Mouse (Mus musculus): Measurements from ENCODE around the gene Crct1. TPM values are rescaled to one million over a fixed set of nuclear protein-coding genes. Genes with fewer than 3 reads are reported as not detected.

Gene Crct1
- not detected in 2 replicates for total RNA-seq (2021)
- long read RNA-seq, experiment 1, result 0 reads
- long read RNA-seq, experiment 2, result 0 reads

DNA sequence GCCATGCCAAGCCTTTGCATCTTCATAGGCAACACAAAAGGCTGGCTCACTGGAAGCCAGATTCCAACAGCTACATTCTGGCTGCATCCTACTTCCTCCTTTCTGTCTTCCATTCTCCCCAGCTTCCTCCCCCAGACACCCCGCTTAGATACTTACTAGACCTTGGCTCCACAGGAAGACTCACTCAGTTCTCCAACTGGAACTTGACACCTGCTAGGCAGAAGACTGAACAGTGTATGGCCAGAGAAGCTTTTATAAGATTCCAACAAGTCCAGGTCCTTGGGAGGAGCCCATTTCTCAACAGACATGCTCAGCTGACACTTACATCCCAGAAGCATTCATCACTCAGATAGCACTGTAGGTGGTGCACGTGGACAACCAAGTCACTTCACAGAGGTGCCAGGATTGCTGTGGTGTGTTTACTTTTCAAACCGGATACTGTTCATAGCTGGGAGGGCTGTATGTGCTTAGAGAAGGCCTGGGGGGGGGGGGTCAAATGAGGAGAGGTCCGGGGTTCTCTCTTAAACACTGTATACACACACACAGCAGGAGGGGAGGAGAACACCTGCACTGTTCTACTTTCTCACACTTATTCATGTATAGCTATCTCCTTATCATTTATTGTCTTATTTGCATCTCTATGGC, at the start of gene Crct1:
Gene Crct1 (minus strand): TSS at position 228 of the 645 bp plus-strand sequence.
- DNase-seq, result no peak

DNA sequence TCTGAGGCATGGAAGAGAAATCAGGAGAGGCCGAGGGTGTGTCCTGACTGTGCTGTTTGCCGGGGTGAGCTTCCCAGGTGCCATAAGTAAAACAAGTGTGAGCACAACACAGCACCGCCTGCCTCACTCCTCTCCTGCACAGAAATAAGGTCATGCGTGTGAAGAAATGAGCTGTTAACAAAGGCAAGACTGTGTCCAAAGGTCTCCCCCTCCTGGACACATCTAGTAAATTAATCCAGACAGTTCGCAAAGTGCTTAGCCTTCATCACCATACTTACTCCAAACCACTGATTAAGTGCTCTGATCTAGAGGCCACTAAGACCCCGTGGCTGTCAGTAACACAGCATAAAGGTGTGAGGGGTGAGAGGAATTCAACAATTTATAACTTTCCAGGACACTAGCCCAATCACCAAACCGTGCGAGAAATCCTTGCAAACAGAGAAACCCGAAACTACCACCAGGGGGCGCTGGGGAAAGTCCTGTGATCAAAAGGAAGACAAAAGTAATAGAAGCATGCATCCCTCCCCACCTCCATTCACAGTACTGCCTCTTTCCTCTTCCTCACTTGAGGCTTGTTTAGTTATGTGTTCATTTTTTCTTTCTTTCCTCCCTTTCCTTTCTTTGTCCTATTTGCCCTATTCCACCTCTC, 37.5 kb upstream of the Crct1 start:
- peak; percentile 41 for DNase-seq

DNA sequence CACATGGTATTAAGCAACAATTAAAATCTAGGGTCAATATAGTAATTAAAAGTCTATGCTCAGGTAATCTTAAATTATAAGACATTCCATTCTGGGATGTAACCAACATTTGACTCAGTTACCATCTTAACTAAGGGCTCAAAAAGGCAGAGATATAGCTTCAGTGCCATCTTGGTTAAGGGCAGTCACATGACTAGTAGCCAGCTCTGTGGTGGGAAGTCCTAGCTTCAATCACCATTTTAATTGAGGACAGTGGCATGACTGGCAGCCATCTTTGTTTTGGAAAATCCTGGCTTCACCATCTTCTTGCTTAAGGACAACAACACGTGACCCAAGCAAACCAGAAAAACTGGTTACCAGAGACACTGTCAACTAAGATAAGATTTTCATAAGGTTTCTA, 34.7 kb upstream of the Crct1 start:
- no peak for DNase-seq

DNA sequence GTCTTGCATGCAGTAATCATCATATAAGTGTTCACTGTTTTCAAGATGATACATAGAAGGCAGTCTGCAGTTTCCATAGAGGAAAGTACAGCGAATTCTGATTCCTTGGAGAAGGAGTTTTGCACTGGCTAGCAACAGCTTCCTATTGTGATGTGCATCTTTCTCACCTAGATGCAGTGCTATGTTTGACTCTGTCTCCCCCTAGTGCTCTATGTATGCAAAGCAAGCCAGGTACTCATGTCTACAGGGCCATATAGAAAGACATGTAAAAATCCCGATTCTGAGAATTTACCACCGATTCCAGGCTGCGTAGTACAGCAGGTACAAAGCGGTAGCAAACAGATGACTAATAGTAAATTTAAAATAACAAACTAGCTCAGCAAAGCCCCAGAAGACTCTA, 16.0 kb upstream of the Crct1 start:
- no peak for DNase-seq

DNA sequence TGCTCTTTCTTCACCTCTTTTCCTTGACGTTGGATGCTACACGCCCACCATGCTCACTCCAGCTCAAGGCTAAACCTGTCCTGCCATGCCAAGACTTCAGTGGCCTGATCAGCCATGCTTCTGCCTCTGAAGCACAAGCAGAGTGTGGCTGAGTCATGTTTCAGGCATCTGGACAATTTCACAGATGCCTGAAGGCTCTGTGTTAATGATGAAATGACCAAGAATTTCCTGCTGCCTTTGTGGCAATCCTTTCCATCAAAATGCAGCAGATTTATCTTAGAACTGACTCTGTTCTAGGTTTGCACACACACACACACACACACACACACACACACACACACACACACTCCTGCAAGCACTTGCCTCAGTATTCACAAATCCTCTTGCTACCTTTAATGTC, 10.0 kb upstream of the Crct1 start:
- DNase-seq, result no peak

DNA sequence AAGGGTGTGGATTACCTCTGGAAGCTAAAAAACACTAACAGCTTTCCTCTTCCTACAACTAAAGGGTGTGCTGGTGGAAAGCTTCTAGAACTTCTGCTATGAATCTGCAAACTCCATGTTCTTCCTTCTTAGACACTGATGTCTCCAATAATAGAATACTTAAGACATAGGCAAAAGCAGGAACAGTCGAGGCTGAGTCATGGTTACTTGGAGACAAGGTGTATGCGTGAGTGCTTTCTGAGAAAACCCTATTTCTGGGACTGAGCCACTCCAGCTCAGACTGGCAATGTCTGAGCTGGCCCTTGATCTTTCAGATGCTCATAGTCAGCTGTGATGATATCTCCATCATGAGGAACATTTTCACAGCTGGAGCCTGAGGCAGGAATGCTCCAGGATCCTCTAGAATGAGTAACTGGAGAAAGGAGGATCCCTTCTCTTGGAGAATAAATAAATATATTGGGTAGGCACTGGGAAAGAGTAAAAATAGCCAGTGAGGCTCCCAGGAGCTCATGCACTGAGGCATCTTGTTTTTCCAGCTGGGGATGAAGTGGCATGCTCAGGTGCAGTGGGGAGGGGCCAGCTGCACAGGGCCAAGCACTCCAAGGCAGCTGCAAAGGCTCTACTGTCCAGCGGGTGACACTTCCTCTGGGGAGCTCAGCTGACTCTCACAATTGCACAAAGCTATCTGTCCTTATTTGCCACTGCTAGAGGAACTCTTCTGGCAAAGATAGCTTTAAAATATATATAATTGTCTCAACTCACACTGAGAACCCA, 8.1 kb upstream of the Crct1 start:
- no peak for DNase-seq

DNA sequence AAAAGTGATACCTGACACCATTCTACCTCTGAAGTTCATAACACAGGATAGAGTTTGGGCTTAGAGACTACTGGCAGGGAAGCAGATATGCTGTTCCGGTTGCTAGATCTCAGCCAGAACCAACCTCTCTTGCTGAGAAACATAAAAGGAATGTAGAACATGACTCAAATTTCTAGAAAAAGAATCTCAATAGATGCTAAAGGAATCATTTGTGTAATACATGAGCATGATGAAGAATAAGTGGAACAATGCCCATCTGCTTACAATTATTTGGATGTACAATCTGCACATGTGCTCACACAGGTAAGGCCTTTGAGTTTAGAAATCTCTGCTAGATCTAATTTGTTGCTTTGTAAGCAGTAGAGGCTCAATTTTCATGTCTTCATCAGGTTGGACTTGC, 5.7 kb upstream of the Crct1 start:
- no peak for DNase-seq

DNA sequence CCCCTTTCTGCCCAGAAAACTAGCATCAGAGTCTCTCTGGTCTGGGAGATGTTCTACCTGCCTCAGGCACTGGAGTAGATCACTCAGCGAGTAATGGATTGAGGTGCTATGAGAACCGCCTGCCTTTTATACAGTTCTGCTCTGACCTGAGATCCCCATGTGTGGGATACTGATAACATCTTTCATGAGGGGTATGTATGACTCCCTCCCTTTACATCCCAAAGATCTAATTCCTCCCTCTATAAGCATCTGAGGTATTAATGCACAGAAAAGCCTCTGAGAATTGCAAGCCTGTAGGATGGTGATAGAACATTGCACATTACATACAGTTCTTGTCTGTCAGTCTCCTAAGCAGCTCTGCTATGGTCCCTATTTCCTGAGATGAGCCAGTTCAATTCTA, 3.5 kb upstream of the Crct1 start, which contains the start of gene Lce1m:
Gene Lce1m (minus strand): TSS at position 101 of the 400 bp plus-strand sequence.
- no peak for DNase-seq

DNA sequence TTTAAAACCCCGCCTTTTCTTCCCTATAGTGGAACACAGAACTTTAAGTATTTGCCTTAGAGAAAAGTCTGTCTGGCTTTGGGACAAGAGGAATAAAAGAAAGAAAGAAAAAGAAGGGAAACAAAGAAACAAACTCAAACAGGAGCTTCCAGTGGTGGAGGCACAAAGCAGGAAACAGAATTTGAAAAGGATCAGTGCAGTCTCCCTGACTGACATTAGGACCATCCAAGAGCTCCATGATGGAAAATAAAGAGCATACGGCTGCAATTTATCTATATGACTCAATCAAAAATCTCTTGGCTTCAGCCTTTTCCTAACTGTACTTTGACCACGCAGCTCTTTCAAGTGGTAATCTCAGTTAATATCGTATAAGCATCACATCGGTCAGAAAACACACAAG, 616 bp downstream of the Crct1 start:
- DNase-seq, result no peak

DNA sequence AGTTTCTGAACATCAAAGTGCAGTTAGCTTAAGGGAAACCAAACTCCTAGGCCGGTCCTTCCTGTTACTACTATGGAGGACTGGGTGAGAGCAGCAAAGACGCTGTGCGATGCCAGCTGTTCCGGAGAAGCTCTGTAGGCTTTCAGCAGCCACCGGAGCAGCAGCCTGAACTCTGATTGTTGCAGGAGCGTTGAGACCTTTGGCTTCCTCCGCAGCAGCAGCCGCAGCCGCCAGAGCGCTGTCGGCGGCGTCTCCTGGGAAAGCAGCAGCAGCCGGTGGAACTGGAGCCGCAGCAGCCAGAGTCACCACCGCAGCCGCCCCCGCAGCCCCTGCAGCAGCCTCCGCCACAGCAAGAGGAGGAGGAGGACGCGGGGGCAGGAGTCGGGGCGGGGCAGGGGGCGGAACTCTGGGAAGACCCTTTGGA, 1.1 kb downstream of the Crct1 start:
- DNase-seq, result peak; percentile 45

DNA sequence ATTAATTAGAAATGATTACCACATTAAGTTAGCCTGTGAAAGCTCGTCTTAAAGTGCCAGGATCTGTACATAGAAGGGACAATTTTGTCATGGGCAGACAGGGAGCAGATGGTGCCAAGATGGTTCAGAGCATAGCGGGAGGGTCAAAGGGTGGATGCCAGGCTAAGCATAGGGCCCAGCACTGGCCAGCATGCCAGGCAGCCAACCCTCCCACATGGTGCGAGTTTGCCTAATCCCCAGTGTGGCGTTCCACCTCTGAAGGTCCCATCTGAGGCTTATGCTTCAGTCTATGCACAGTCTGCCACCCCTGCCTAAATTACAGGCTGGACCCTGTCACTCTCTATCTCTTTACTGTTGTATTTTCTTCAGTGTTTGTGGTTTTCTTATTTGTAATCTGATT, 12.6 kb downstream of the Crct1 start:
- no peak for DNase-seq

DNA sequence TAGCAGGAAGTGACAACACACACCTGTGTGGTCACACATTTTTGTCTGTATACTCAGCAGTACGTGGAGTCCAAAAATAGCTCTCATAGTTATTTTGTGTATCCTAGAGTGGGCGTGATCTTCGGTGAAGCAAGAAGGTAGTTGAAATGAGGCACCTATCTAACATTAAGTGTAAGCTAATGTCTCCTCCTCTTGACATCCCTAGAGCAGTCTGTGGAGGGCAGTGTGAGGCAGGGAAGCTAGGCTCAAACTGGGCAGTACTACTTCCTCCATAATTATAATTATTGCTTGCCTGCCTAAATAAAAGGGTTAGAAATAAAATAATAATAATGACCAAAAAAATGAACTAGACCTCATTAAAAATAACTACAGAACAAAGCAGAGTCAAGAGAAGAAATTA, 14.9 kb downstream of the Crct1 start:
- no peak for DNase-seq

DNA sequence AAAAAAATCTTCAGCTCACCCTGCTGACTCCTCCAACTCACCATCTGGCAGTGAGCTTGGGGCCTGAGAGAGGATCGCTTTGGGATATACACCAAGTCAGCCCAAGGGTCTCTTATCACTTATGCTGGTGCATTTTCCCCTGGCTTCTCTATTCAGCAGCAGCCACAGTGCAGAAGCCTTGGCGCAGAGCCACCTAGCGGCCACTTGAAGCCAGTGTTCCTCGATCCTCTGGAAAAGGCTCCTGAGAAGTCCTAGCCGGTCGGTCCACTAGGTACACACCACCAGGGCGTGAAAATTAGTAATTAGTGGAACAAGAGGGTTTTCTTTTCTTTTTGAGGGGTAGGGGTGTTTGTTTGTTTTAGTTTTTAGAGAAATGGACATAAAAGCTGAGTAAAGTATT, 16.8 kb downstream of the Crct1 start:
- peak; percentile 75 for DNase-seq

DNA sequence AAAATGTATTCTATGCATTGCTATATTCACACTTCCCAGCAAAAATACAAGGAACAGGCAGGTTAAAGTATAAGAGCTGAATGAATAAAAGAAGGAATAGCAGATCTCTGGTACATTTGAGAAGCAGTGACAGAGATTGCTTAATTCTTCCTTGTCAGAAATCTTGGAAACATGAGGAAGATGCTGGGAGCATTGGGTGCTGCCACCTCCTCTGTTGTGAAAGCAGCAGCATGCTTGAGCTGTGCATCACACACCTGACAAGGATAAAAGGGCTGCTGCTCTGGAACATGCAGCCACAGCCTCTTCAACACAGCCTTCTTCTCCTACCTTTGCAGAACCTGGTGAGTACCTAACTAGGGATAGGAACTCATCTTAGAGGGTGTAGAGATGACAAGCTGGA, 23.6 kb downstream of the Crct1 start, which contains the start of gene Lce3f:
Gene Lce3f (plus strand): TSS at position 301 of the 400 bp plus-strand sequence.
- no peak for DNase-seq

DNA sequence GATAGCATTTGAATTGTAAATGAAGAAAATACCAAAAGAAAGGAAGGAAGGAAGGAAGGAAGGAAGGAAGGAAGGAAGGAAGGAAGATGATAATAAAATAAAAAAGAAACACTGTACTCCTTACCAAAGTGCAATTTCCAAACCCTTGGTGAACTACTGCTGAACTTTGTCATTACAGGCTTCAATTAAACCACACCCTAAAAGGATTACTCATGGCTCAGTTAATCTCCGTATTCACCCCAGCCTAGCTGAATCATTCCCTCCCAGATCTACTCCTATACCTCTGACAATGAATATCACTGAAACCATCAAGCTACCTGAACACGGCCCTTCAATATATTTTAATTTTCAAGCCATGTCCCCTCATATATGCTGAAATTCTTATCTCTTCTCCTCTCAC, 37.0 kb downstream of the Crct1 start:
- DNase-seq, result no peak

DNA sequence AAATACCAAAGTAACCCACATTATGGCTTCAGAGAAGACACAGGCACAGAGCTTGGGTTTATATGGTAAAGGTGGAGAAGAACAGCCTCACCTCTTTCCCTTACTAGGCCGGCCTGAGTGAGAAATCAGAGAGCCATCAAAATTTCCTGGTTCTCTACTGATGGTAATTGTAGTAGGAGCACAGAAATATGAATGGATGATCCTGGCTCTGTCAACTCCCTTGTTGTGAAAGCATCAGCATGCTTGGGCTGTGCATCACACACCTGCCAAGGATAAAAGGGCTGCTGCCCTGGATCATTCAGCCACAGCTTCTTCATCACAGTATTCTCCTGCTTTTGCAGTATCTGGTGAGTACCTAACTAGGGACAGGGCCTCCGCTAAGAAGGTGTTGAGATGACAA, 48.7 kb downstream of the Crct1 start, which contains the start of gene Lce3e:
Gene Lce3e (plus strand): TSS at position 301 of the 400 bp plus-strand sequence.
- DNase-seq, result no peak

Other genes starting within 250 kb of the Crct1 start
- not detected in 2 replicates for gene Lce1i, start 236.8 kb downstream of the Crct1 start, total RNA-seq (2021)
- gene Lce1j, start 225.2 kb downstream of the Crct1 start, total RNA-seq (2021), result not detected in 2 replicates
- gene Lce1k, start 207.8 kb downstream of the Crct1 start, total RNA-seq (2021), result not detected in 2 replicates
- not detected in 2 replicates for gene Kprp, start 188.4 kb downstream of the Crct1 start, total RNA-seq (2021)
- gene Lce1l, start 164.4 kb downstream of the Crct1 start, total RNA-seq (2021), result not detected in 2 replicates
- not detected in 2 replicates for gene 2310050C09Rik, start 145.5 kb downstream of the Crct1 start, total RNA-seq (2021)
- gene Lce3a, start 89.5 kb downstream of the Crct1 start, total RNA-seq (2021), result not detected in 2 replicates
- not detected in 2 replicates for gene Lce3b, start 82.7 kb downstream of the Crct1 start, total RNA-seq (2021)
- gene Lce3c, start 71.2 kb downstream of the Crct1 start, total RNA-seq (2021), result not detected in 2 replicates
- gene Lce3d, start 58.3 kb downstream of the Crct1 start, total RNA-seq (2021), result not detected in 2 replicates
- not detected in 2 replicates for gene Lce3e, start 48.6 kb downstream of the Crct1 start, total RNA-seq (2021)
- gene Lce3f, start 23.5 kb downstream of the Crct1 start, total RNA-seq (2021), result not detected in 2 replicates
- gene Lce1m, start 3.4 kb upstream of the Crct1 start, total RNA-seq (2021), result not detected in 2 replicates
- not detected in 2 replicates for gene Gm4858, start 53.1 kb upstream of the Crct1 start, total RNA-seq (2021)
- gene Crnn, start 129.1 kb upstream of the Crct1 start, total RNA-seq (2021), result not detected in 2 replicates
- gene Flg2, start 181.6 kb upstream of the Crct1 start, total RNA-seq (2021), result not detected in 2 replicates

Data from adrenal gland, postnatal 14 days (tissue).